Mouse (Mus musculus): ENCODE measurements at regions not wholly inside any gene's neighbourhood (a gene's known extent, or its start where the extent isn't known, plus 50 kb on each side); places are given as distances from the start of the nearest gene placed in this dataset.

DNA sequence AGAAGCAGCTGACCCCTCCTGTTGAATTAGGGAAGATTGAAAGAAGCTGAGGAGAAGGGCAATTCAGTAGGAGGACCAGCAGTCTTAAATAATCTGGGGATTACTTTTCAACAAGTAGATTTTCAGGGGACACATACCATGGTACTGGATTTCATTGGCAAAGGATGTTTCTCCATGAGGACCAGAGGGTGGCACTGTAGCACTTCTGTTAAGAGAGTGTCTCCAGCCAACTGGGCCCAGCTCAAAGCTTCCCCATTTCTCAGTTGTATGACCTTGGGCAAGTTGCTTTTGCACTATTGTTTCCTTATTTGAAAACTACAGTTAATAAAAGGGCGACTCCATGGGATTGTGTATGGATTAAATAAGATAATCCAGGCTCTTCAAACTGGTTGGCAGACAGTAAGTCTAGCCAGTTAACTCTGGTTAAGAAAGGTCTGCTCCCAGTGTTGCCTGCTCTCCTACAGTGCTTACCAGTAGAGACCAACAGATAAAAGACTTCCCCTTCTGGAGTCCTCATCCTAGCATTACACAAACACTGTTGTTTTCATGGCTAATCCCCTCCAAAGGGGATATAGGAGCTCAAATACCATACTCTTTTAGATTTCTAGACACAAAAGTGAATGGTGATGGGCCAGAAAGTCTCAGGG, 259.9 kb downstream of the Stim2 start:
- peak; percentile 22 for DNase-seq

DNA sequence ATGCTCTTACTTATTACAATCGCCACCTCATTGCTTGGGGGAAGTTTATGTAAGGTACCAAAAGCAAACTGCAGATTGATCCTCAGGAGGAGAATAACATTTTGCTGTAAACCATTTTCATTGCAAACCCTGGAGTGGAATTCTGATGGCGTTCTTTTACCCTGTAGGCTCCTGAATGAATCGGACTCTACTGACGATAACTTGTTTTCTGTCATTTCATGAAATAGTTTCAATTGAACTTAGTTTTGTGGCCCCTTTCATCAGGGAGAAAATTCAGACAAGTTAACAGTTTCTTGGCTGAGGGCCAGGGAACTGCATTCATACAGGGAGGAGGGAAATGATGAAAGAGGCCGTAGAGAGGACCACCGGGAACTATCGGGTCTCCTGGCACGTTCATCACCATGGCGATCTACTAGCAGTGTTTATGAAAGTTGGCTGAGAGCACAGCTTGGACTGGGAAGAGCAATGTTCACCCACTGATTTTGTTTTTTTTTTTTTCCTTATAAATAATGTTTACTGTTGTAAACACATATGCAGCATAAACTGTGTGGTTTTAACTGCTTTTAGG, 266.7 kb downstream of the Stim2 start:
- no peak for DNase-seq

DNA sequence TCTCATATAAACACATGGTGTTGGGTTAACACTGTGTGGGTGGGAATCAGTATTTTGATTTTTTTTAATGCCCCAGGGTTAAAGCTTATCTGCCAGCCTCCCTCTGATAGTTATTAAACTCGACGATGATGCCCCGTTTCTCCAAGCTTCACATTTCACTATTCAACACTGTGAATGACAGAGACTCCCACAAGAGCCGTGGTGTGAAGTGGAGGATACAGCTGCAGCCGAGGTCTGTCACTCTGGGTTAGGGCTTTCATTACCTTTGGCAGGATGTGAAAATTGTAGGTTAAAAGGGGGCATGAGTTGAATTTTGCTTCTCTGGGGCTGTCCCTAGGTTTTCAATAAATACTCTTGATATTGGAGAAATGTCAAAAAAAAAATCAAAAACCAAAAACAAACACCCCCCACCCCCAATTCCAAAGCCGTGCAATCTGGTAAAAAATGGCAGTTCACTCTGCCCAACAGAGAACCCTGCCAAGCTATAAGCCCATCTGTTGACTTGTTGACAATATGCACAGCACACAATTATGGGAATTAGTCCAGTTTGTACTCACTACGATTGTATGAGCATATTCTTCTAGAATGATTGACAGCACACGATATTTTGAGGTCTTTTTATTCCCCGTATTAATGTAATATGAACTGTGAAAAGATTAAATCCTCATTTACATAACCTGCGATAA, 269.7 kb downstream of the Stim2 start:
- DNase-seq = no peak

DNA sequence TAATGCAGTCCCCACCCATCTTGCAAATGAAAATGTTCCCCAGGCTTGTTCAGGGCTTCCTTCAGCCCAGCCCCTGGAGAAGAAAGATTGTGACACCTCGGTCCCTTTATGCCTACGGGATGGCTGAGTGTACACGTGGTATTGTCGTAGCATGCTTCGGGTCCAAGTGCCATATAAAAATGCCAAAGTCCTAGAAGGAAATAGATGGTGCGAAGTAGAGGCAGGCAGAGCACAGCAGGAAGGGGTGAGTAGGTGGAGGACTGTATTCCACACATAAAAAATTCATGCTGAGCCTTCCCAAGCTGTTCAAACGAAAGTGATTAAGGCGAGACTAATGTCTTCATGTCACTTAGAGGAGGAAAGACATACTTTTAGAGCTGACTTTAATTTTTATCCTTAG, 281.1 kb downstream of the Stim2 start:
- DNase-seq = no peak

DNA sequence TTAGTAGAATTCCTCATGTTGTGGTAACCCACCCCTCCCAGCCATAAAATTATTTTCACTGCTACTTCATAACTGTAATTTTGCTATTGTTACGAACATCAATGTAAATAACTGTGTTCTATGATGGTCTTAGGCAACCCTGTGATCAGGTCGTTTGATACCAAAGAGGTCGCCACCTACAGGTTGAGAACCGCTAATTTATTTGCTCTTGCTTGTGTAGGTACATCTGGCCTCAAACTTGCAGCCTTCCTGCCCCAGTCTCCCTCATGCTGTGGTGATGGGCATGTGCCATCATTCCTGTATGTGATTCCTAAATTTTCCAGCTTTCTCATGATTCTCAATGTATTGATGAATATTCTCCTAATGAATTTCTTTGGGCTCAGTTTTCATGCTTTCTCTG, 282.4 kb downstream of the Stim2 start:
- DNase-seq = no peak

DNA sequence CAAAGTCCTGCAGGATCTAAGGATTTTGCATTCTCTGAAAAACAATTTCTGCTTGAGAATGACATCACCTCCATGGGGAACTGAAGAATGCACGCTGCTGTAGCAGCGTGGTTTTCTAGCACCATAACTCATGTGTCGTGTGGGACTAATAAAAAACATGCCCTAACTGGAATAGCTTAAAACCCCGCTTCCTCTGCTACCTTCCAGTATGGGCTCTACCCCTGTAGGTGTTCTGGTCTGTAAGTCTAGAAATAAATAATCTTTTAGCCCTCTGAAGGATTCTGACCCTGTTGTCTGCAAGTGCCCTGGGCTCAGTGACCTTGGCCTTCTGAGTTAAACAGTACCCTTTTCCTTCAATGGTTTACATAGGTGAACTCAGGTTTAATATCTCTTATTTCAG, 282.8 kb downstream of the Stim2 start:
- no peak for DNase-seq

DNA sequence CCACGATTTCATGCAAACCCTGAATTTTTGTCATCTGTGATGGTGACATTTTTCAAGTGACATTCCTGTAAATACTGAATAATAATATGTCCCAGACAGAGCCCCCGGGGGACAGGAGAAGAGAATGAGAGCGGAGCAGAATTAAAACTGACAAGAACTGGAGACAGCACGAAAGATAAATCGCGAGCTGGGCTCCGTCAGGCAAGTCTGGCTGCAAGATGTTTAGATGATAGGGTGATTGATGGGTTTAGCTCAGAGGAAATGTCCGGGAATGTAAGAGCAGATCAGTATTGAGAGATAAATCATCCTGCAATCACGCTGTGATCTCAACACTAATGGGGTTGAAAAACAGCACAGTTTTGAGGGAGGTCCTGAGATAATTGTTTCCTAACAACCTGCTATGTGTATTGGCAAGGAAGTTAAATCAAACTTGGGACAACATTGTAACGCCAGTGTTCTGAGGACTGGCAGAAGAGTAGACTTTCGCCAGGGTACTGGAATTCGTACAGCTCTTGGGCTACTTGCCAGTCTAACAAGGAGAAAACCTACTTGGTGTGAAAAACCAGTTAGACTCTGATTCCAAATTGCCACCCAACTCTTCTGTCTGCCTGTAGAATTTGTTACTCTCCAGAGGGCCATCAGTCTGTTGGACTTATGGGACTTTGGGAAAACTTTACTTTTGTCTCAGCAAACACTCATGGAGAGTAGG, 292.2 kb downstream of the Stim2 start:
- no peak for DNase-seq

DNA sequence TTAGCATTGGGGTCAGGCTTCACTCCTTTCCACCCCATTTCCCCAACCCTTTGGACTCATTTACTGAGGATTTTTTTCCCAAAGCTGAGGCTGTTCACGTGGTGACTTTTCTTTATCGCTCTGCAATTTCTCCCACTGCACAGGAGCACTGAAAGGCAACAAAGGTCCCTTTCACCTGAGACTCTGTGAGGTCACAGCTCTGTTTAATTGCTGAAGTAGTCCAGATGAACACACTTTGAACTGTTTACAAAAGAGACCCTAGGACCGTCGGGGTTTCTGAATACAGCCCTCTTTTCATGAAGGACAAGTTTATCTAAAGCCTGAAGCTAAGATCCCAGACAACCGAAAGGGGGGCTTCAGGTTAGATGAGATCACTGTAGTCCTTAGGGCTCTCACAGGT, 293.6 kb downstream of the Stim2 start:
- DNase-seq = no peak

DNA sequence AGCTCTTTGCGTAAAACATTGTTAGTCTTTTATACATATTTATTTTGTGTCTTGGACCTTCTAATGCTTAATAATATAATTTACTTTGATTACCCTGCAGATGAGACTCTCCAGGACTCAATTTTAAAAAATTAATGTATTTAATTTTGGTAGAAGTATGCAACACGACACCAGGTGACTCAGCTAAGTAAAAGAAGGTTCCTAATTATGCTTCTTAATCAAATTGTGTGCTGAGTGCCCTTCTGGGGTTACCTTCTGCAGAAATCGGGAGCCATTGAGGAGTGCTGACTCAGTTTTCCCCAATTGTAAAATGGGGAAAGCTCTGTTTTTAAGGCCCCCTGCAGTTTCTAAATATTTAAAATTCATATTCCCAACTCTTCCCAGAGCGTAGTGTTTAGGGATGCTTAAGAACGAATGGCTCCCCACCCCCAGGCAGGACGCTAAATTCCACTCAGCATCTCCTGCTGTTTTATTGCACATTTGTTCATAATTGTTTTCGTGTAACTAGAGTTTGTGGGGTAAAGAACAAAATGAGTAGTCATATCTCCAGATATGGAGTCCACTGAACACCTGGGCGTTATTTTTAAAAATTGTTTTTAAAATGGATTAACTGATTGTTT, 315.5 kb downstream of the Stim2 start:
- no peak for DNase-seq

DNA sequence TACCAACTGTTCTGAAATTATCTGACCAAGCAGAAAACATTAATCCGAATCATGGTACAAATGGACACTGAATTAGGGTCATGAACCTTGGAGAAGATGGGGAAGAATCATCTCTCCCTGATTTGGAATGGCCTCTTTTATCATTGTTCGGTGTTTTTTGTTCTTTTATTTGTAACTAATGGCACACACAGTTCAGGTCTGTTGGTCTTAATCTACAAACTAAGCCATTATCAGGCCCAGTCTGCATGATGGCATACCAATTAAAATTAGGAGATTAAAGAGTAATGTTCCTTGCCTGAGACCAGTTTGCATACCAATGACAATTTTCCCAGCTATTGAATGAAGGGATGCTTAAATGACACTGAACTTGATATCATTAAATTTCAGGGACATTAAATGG, 332.1 kb downstream of the Stim2 start:
- no peak for DNase-seq

DNA sequence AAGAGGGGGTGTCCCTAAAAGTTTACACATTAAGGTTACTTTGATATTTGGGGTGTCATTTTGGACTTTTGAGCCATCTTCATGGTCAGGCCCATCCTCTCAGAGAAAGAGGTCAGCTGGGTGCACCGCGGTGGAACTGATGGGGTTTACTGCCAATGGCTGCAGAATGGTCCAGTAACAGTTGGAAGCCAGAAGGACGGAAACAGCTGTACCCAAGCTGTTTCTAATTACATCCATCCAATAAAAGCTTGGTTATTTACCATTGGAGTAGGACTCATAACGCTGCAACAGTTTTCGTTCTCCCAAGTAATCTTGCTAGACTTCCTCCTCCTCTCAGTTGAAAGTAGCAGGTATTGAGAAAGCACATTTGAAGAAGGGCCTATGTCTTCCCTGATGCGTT, 344.7 kb downstream of the Stim2 start:
- DNase-seq = no peak

DNA sequence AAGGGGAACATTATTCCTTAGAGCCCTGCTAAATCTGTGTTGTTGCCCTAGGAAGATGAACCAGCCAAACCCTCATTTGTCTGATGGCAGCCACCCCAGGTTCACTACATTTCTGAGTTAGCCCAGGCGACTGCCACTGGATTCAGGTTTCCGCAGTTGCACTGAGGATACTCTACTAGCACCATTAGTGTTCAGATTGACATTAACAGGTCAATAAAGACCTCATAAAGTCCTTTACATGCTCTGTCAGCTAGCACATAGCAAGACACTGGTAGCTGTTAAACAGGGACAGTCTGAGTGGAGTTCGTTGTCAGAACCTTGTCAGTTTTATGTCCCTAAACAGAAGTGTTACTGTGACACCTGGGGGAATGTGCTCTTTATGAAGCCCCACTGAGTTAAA, 345.1 kb downstream of the Stim2 start:
- DNase-seq = no peak

DNA sequence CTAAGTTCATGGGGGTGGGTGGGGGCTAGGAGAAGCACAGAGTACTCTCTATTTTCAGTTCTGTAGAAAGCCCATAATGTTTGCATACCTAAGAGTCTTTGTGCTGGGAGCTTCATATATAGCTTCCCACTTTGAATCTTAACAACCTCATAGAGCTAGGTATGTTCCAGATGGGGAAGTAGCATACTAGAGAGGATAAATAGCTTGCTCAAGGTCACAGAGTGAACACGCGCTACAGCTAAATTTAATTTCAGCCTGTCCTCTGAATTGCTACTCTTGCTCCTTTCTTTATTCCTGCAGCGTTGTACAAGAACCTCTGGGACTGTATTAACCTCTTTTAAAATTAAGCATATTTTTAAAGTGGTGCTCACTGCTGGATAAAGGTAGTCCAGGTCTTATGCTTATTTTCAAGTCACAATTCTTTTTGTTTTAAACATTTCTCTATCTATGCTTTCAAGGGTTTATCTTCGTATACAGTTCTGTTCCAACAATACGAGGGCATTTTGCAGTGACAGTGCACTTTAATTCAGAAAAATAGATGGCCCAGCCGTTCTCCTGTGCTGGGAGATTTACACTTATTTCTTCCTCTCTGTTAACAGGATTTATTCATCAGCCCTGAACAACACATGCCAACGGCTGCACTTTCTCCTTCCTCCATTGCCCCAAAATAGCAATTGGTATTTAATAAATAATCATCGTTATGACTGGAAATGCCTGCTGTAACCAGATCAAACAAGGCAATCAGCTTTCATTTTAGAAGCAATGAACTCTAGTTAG, 350.7 kb downstream of the Stim2 start:
- no peak for DNase-seq

DNA sequence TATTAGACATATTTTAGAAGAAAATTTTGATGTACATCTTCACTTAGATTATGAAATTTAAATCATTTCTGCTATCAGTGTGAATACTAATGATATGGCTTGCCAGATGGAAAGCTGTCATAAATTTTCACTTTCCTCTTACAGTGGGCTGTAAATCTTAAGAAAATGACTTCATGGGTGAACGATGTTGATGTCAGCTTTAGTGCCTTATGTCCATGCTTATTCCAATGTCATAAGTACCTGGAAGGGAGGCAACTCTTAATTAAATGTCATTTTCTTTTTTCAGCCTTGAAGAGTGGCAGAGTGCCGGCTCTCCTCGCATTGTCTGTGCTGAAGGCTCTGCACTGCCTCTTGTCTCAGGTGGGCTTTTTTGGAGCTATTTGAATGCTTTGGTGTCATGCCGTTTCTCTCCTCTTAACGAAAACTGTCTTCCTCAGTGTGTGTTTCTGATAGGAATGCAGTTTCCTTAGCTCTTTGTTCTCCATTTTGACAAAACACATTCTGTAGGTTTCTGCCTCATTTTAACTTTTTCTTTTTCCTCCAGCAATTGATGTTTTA, 351.6 kb downstream of the Stim2 start:
- DNase-seq = no peak

DNA sequence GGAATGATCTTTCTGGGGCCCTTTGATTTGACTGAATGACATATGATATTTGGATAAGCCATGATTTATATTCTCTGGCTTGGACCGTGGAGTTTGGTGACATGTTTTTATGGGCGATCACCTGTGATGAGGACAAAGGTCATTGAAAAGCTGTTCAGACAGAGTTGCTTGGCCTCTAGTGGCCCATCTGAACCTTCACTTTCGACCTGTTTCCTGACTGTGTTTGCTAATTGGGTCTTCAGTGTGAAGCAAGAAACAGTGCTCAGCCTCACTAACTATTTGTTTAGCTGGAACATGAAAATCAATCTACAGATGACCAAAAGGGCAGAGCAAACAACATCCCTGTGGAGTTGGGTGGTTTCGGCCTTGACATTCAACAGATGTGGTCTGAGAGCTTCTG, 357.8 kb downstream of the Stim2 start:
- no peak for DNase-seq

DNA sequence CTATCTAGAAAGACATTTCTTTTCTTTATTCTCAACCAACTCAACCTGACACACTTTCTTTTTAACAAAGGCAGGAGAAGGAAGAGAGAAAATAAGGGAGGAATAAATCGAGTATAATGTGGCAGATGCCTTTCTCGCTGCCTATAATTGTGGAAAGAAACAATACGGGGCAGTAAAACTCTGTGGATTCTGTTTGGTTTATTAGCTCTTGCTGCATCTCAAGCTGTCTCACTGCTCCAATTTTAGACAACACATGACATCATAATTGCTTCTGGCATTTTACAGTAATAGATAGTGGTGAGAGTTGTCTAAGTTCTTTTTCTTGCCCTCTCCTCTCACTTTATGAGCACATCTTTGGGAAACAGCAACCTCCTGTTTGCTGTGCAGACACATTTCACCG, 359.2 kb downstream of the Stim2 start:
- no peak for DNase-seq

DNA sequence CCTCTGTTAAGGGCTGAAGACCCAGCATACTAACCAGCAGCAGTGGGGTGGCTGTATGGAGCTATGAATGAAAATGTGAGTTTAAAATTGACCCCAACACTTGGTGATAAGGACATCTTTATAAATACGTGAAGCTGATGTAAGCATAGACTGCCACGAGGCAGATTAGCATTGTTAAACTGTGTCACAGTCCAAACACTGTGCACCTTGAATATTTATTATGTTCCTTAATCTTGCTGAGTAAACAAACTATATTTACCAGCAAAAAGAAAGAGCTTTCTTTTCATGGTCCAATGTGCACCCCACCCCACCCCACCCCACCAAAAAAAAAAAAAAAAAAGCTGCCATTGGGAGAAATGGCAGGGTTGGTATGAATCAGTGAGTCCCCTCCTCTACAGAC, 359.9 kb downstream of the Stim2 start:
- DNase-seq = no peak
